Mouse (Mus musculus) CH12F3 (cell line): ENCODE results near the gene Steap3.

ENCODE experiments used
- in situ Hi-C: fragments of 300-500 bp; cut with MboI; formaldehyde crosslinking; loops from 2 replicates; pipeline ENCODE4 v1.14.3; 2020; ENCODE audit warnings: low sequenced_read_pairs

Gene Steap3

DNA sequence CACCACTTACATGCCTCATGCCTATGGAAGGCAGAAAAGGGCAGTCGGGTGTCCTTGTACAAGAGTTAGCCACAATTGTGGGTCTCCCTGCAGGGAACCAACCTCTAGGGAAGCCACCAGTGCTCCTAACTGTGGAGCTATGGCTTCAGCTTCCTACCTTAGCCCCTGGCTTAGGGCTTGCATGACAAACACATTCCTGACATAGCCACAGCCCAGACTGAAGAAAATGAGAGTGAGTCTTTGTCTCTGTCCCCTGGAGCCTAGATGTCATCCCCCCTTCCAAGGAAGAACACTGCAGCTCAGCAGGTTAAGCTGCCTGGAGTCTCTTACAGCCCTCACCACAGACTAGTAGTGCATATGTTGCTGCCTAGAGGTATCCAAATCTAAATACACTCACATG is 67.7 kb downstream of the Steap3 start:
- in situ Hi-C loops = no loop called here

DNA sequence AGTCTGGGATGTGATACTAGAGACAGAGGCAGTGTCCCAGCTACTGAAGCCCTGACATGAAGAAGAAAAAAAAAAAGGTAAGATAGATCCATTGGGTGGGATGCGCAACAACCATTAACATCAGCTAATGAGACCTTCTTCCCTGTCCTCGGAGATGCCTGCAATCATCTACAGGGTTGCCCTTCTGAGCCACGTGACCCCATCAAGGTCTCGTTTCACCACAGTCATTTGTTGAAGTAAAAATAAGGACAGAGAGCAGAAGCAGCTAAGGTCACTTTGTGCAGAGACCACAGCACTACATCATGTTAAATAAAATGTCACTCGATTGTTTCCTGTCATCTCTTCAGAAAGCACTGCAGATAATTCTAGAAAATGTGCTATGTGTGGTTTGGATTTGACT is 68.7 kb downstream of the Steap3 start:
- in situ Hi-C loops = no loop called here

DNA sequence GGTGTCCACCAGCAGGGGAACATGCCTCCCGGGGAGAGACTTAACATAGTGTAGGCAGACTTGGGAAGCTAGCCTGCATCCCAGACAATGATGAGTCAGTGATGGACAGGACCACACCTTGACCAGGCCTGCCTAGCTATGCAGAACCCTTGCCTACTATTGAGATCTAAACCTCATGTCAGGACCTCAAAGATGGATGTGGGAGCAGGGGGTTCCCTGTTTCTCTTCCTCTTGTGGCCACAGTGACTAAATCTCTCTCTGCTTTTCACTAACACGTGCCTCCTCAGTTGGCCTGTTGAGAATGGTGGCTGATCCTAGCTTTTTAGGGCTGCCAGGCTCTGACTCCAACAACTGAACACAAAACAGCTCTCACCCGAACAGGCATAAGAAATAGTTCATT is 70.0 kb downstream of the Steap3 start:
- in situ Hi-C loops = no loop called here

DNA sequence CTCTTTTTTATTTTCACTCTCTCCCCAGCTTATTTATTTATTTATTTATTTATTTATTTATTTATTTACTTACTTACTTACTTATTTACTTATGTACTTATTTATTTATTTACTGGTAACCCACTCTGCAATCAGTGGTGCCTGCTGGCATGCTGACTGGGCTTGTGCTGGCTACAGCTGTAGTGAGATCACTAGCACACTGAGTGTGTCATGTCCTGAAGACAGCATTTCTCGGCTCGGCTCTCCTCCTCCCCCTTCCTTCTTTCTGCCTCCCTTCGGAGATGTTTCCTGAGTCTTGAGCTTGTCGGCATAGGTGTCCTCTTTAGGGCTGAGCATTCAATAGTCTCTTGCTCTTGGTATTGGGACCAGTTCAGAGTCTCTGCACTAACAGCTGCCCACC is 73.6 kb downstream of the Steap3 start:
- in situ Hi-C loops = no loop called here

DNA sequence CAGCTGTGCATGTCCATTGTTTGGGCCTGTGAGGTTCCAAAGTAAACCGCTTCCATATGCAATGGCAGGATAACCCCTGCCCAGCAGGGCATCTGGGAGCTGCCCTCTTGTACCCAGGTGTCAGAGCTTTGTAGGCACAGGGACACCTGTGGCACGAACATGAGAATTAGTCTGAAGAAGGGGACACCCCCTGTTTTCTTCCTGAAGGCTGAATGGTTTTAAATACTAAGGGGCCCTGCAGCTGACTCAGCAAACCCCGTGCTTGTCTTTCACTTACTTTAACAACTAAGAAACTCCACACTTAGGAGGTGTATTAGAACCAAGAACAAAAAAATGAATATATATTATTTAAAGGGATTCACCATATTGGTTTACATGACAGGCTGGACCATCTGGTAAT is 74.4 kb downstream of the Steap3 start:
- in situ Hi-C loops = no loop called here

DNA sequence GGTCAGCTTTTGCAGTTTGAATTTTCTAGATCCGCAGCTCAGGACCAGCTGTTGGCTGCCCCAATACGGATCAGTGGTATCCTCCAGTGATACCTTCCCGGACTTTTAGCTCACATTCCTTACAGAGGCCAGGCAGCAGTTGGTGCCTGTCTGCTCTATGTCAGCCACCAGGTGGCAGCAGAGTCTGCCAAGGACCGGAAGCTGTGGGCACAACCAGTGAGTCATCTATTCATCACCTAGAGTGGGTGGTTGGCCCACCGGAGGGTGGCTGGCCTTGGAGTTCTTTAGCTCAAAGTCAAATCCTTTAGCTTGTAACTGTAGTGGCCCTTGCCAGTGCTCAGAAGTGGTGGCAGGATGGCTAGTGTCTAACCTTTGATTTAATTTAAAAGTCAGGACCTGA is 75.3 kb downstream of the Steap3 start:
- in situ Hi-C loops = no loop called here

DNA sequence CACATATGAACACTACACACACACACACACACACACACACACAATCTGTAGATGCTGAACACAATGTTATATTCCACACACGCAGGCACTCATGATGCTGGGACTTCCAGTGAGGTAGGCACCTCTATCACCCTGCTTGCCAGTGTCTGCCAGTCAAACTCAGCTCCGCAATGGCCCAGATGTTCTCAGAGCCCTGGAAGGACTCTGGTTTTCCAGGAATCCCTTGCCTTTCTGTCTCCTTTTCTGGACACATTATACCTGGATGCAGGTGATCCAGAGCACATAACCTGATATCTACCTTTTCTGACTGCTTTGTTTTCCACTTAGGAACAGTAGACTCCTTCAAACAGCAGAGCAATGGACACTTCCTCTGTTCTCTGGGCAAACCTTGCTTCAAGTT is 75.8 kb downstream of the Steap3 start:
- in situ Hi-C loops = no loop called here

DNA sequence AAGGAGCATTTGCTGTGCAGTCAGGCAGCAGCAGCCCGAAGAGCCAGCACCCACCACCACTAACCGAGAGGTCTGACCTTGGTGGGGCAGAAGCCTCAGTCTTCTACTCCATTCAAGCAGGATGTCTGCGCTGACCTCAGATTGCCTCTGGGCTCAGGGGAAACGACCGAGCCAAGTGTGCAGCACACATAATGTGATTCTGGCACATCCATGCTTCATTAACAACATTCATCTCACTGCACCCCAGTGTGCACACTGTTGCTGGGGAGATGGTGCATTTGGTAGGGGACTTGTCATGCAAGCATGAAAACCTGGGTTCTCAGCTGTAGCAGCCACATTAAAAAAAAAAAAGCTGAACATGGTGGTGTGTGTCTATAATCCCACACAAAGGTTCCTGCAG is 76.6 kb downstream of the Steap3 start:
- in situ Hi-C loops = no loop called here

DNA sequence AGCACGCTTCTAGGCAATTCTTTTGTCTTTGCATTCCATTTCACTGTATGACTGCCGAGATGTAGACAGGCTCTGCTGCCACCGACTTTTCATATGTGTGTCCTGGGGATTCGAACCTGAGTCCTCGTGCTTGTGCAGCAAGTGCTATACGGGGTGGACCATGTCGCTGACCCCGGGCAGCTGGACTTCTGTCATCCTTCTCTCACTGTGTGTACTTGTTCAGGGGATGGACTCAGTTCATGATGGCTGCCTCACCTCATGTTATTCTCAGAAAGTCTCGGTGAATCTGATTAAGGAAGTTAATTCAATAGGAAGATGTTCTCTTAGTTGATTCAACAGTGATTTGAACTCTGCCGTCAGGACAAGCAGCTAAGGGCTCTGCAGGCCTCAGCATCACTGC is 78.9 kb downstream of the Steap3 start:
- in situ Hi-C loops = no loop called here

DNA sequence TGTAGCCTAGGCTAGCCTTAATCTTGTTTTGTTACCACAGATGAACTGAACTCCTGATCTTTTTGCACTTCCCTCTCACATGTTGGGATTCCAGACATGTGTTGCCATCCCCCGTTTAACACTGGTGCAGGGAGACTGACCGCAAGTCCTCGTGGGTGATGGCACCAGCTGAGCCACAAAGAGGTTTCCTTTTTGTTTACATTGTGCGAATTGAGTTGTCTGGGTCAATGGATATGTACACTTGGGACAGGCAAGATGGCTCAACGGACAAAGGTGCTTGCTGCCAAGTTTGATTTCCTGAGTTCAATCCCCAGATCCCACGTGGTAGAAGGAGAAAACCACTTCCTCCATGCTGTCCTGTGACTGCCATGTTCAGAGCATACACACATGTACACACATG is 80.2 kb downstream of the Steap3 start:
- in situ Hi-C loops = no loop called here

DNA sequence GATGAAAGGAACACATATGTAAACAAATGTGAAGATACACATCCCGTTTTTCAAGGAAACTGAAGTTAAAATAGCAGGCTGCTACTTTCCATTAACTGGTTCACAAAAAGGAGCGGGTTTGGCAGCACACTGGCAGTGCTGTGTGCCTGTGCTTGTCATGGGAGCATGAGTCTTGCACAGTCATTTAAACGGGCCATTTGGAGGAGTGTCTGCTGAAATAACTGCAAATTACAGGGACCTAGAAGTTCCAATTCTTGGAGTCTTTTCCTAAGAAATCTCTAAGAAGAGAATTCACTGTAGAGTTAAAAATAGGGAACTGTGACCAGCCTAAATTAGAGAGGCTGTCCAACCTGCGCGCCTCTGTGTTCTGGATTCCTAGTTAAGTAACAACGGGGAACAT is 81.6 kb downstream of the Steap3 start:
- in situ Hi-C loops = no loop called here

DNA sequence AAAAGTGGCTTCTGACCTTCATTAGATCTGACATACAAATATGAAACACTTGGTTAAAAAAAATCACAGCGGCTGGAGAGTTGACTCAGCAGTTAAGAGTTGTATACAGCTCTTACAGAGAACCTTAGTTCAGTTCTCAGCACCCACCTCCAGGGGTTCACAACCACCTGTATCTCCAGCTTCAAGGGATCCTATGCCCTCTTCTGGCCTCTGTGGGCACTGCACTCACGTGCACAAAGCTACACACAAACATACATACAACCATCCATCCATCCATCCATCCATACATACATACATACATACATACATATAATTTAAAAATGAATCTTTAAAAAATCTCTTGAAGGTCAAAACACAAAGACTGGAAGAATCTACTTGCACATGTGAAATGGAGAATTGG is 82.2 kb downstream of the Steap3 start:
- in situ Hi-C loops = no loop called here

DNA sequence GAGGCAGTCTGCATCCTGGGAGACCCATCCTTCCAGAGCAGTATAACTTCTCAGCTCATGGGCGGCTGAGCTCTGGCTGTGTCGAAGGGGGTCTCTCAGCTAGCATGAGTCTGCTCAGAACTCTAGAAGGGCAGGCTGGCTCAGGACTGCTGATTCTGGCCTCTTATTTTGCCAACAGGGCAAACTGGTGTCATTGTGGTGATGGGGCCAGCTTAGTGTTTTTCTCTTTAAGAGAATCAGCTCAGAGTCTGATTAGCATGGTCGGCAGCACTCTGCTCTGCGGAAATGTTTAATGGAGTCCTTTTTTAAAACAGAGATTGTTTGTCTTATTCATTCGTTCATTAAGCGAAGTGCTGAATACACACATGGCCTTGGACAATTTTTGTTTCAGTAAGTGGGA is 83.3 kb downstream of the Steap3 start:
- in situ Hi-C loops = no loop called here

DNA sequence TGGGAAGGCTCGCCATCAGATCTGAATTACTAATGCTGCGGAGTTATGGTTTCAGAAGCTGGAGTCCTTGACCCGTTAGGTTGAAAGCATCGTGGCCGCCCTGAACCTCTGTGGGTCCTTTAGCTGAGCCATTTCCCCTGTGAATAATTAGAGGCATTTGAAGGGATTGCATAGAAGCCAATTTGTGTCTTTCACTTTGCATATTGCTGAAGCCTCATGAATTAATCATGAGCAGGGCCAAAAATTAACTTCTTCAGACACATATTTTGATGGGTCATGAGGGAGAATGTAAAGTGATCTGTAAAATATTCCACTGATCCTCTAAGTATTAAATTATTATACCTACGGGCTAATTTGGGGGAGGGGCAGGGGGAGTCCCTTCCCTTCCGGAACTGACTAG is 85.4 kb downstream of the Steap3 start:
- in situ Hi-C loops = no loop called here

DNA sequence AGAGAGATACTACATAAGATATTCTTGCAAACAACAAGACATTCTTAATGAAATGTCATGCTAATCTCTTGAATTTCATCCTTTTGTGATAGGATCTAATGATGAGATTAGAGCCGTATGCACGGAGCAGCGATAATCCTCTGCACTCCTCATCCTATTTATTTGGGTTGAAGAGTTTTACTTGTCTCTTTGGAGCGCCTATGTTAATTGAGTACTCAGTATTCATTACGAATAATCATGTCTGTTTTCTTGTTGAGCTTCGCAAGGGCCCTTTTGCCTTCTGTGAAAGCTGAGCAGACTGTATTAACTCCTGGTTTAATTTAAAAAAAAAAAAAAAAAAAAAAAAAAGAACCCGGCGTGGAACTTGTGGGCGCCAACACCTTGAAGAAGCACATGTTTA is 85.8 kb downstream of the Steap3 start:
- in situ Hi-C loops = no loop called here

DNA sequence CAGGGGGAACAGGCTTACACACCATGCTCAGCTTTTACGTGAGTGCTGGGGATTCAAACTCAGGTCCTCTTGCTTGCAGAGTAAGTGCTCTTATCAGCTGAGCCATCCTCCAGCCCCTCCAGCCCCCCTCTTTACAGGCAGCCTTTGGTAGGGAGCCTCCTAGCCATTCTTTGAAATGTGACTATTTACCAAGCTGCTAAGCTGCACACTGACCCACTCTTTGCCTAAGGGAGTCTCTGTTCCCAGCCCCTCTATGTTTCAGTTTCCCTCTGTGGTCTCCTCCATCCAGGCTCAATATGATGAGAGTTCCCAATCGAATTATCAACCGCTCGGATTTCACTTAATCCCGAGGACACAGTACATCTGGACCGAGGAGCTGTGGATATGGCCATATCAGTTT is 86.3 kb downstream of the Steap3 start:
- in situ Hi-C loops = no loop called here

DNA sequence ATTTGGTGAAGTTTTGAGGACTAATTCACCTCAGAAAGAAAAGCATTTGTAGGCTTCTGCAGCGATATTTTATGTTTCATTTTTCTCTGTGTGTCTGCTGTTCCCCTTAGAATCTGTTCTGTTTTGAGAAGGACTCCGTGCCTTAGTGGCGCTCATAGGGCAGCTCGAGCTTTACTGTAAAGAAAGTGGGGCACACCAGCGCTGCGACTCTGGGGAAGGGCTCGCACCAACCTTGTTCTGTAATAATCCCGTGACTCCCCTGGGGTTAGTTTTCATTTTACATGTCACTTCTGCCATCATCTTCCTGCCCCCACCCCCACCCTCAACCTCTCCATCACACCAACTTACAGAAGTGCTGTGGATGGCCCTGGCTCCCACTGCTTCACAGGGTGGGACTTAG is 95.4 kb downstream of the Steap3 start:
- in situ Hi-C loops = loop anchor here (10.0 kb wide), 1 partner anchor 368 kb away; no protein-coding TSS in a partner anchor

DNA sequence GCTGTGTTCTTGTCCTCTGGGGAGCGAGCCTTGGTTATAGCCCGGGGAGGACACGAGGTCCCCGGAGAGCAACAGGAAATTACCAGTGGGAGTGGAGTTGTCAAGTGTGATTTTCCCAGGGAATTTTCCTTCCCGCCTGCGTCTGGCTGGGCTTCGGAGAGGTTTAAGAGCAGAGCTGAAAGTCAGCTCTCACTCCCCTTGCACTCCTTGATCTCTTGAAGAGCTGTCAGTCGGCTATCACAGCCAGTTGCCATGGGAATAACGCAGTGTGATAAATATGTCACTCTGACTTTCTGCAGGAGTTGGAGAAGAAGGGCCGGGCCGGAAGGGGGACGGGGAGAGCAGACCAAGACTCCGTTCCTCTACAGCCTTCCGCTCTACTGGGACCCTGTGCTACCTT is 96.2 kb downstream of the Steap3 start:
- in situ Hi-C loops = loop anchor here (10.0 kb wide), 1 partner anchor 368 kb away; no protein-coding TSS in a partner anchor

DNA sequence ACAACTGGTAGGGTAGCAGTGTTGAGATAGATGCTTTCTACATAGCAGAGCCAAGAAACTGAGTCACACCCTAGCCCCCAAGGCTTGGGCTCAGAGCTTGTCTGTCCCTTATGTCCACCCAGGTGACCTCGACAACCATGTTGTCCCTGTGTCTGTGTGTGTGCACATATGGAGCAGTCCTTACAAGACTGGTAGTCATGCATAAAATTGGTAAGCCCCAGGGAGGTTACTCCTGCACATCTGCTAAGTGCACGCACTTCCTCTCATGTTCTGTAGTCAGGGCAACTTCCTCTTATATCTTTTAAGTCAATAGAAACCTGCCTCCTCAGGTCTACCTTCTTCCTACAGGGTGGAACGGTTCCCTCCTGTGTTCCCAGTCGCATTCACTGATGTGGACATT is 97.5 kb downstream of the Steap3 start:
- in situ Hi-C loops = loop anchor here (10.0 kb wide), 1 partner anchor 370 kb away; no protein-coding TSS in a partner anchor

DNA sequence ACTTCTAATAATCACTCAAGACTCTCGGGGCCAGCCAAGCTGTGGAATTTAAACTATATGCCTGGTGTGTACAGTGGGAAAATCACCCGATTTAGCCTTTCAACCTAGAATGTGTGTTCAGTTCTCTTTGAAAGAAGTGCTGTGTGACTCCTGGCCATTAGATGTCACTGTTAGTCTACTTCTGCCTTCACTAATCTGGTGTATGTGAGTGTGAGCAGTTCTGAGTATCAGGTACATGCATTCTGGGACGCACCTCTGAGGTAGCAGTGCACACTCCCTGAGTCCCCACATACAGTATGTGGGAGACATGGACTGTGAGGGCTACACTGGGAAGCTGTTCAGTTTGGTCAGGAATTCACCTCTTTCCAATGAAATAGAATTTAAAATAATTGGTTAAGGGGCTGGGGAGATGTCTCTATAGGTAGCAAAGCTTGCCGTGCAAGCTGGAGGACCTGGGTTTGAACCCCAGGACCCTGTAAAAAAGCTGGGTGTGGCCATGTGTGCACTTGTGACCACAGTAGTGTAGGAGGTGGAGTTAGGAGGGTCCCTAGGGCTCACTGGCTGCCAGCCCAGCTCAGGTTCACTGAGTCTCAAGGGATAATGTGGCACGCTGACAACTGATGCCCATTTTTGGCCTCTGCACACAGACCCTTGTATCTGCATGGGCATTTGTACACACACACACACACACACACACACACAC is 100.5 kb downstream of the Steap3 start:
- in situ Hi-C loops = loop anchor here (10.0 kb wide), 1 partner anchor 373 kb away; no protein-coding TSS in a partner anchor

DNA sequence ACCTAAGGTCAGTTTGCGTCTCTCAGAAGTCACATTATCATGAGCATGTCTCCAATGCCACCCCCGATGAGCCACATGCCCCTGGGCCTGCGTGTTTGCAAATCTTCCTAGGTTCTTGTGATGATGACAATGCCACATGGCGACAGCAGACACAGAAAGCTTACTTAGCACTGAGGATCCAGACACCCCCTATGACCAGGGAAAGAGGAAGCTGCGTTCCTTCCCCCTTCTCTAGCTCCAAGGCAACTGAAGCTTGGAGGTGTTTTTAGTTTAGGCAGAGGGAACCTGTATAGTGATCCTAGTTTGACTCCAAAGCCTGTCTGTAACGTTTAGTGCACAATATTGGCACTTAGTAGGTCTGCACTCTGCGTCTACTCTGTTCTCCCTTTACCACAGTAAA is 102.2 kb downstream of the Steap3 start:
- in situ Hi-C loops = loop anchor here (10.0 kb wide), 1 partner anchor 374 kb away; no protein-coding TSS in a partner anchor

DNA sequence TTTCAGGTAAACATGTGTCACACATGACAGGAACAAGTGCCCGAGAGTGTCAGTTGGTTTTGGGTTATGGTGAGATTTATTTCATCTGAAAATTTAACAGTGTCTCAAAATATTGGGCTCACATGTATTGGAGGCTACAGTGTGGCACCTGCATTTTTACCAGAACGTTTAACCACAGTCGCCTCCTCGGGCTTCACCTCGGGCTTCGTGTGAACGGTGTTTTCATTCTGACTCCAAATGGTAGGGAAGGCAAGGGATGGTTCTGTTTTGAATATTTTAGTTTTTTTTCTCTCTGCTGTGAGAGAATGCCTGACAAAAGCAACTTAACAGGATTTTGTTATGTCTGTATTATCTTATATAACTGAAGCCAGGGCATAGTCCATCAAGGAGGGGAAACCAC is 103.8 kb downstream of the Steap3 start:
- in situ Hi-C loops = no loop called here

DNA sequence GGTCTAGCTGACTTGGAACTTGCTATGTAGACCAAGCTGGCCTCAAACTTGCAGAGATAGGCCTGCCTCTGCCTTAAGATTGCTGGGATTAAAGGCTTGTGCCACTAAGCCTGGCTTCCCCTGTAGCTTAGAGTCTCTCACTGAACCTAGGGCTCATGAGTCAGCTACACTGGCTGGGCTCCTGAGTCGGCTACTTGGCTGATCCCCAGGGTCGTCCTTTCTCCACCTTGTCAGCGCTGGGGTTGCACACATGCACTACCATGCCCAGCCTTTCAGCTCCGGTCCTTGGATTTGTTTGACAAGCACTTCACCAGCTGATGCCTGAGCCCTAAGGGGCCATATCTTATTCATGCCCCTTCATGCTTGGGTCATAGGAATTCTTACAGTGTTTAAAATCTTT is 104.5 kb downstream of the Steap3 start:
- in situ Hi-C loops = no loop called here
